Mouse (Mus musculus): Measurements from ENCODE around the gene Olfr235. TPM values are rescaled to one million over a fixed set of nuclear protein-coding genes. Genes with fewer than 3 reads are reported as not detected.
"Not testable (repeated sequence)": the region's sequence is repeated elsewhere in the genome, so short reads cannot be mapped to it uniquely, and the experiment has no call there.

Gene Olfr235
- not detected for total RNA-seq (2021)
- long read RNA-seq, experiment 1 = 0 reads
- long read RNA-seq, experiment 2 = 0 reads

- no peak for DNase-seq
These were observed at the start of gene Olfr235 for GRCm38 (mm10) chr19:12260732-12261131. Gene Olfr235 (plus strand): TSS chr19:12261032.

GRCm38 (mm10) chr19:12232496-12232895, 28.3 kb upstream of the Olfr235 start, which contains the start of gene Olfr1432:
Gene Olfr1432 (minus strand): TSS chr19:12232596.
- DNase-seq = not testable (repeated sequence)

- DNase-seq = no peak
These were observed 19.3 kb upstream of the Olfr235 start, which contains the start of gene Olfr262 for GRCm38 (mm10) chr19:12241559-12241958. Gene Olfr262 (minus strand): TSS chr19:12241659.

- DNase-seq = no peak
These were observed 18.7 kb downstream of the Olfr235 start, which contains the start of gene Olfr1434 for GRCm38 (mm10) chr19:12279554-12279953. Gene Olfr1434 (plus strand): TSS chr19:12279854.

- no peak for DNase-seq
These were observed 32.1 kb downstream of the Olfr235 start for GRCm38 (mm10) chr19:12292979-12293378.

- not testable (repeated sequence) for DNase-seq
These were observed 38.2 kb downstream of the Olfr235 start, which contains the start of gene Olfr1436 for GRCm38 (mm10) chr19:12299030-12299429. Gene Olfr1436 (minus strand): TSS chr19:12299130.

Other genes starting within 250 kb of the Olfr235 start
- gene Olfr1423, start 219.7 kb upstream of the Olfr235 start, total RNA-seq (2021) = not detected
- not detected for gene Olfr1424, start 198.3 kb upstream of the Olfr235 start, total RNA-seq (2021)
- gene Olfr1425, start 183.3 kb upstream of the Olfr235 start, total RNA-seq (2021) = not detected
- gene Olfr1426, start 169.0 kb upstream of the Olfr235 start, total RNA-seq (2021) = not detected
- gene Olfr1427, start 157.7 kb upstream of the Olfr235 start, total RNA-seq (2021) = not detected
- not detected for gene Olfr1428, start 145.1 kb upstream of the Olfr235 start, total RNA-seq (2021)
- gene Olfr76, start 137.8 kb upstream of the Olfr235 start, total RNA-seq (2021) = not detected
- not detected for gene Olfr1555-ps1, start 90.9 kb upstream of the Olfr235 start, total RNA-seq (2021)
- not detected for gene Olfr1431, start 60.4 kb upstream of the Olfr235 start, total RNA-seq (2021)
- not detected for gene Olfr1432, start 28.4 kb upstream of the Olfr235 start, total RNA-seq (2021)
- gene Olfr262, start 19.4 kb upstream of the Olfr235 start, total RNA-seq (2021) = not detected
- not detected for gene Olfr1434, start 18.8 kb downstream of the Olfr235 start, total RNA-seq (2021)
- gene Olfr1436, start 38.1 kb downstream of the Olfr235 start, total RNA-seq (2021) = not detected
- gene Olfr1437, start 64.1 kb downstream of the Olfr235 start, total RNA-seq (2021) = not detected
- gene Olfr1438-ps1, start 74.9 kb downstream of the Olfr235 start, total RNA-seq (2021) = not detected
- not detected for gene Olfr1440, start 126.2 kb downstream of the Olfr235 start, total RNA-seq (2021)
- gene Olfr1441, start 156.4 kb downstream of the Olfr235 start, total RNA-seq (2021) = not detected
- gene Pfpl, start 166.9 kb downstream of the Olfr235 start, total RNA-seq (2021) = not detected
- gene Mpeg1, start 199.7 kb downstream of the Olfr235 start, total RNA-seq (2021) = 10 to 100 TPM; 23.7 to 25.0 TPM
- gene Dtx4, start 240.4 kb downstream of the Olfr235 start, total RNA-seq (2021) = 10 to 100 TPM; 11.4 to 17.6 TPM